In genomic region chr1:172563465-172563828, GRCm38 (mm10) we compare ENCODE assay signal across 8 mouse cellular contexts. TPM values are rescaled to one million over a fixed set of nuclear protein-coding genes. Genes with fewer than 3 reads are reported as not detected.
DNase-seq lines count a peak whose midpoint lies in the region; ATAC-seq and TF ChIP-seq lines count a peak whose summit lies in the region.

No protein-coding gene starts in this region.

- H3K27ac ChIP-seq in layer of hippocampus, adult 2 months = peak overlapping the region; percentile 79
- no peak overlapping the region for H3K27ac ChIP-seq in embryonic fibroblast, embryonic 13.5 days (ENCODE audit: insufficient read depth, low read length)
- no peak overlapping the region for H3K27ac ChIP-seq in limb, embryonic 12.5 days
- H3K27ac ChIP-seq in neural tube, embryonic 12.5 days = no peak overlapping the region

- no peaks in the 10 kb centered on the region for H3K9me3 ChIP-seq in limb, embryonic 12.5 days
- no peaks in the 10 kb centered on the region for H3K9me3 ChIP-seq in neural tube, embryonic 12.5 days

- no peaks in the 10 kb centered on the region for H3K36me3 ChIP-seq in limb, embryonic 12.5 days
- H3K36me3 ChIP-seq in neural tube, embryonic 12.5 days = no peaks in the 10 kb centered on the region

- no peak for DNase-seq in layer of hippocampus, adult 2 months (ENCODE audit: low spot score in 2 of 2)
- DNase-seq in layer of hippocampus, adult 9-10 months (ENCODE audit: low spot score) = no peak
- no peak for DNase-seq in adrenal gland, postnatal 4 days (ENCODE audit: low spot score in 2 of 2)
- DNase-seq in adrenal gland, postnatal 10 days = no peak

- TF ChIP-seq CTCF in layer of hippocampus, adult 2 months (conservative IDR thresholded peaks at IDR 0.05) = no peak
- no peak for TF ChIP-seq CTCF in embryonic fibroblast, embryonic 13.5 days (IDR thresholded peaks at IDR 0.05; ENCODE audit: borderline replicate concordance, insufficient read depth, low read length)

- peak overlapping the region; percentile 69 for H3K9ac ChIP-seq in limb, embryonic 12.5 days (replicated peaks)
- peak overlapping the region; percentile 84; the same call in 1 of the 2 replicates for H3K9ac ChIP-seq in neural tube, embryonic 12.5 days

- no peak for TF ChIP-seq POLR2A in embryonic fibroblast, embryonic 13.5 days (IDR thresholded peaks at IDR 0.05; ENCODE audit: low read depth, low read length)

- H3K27me3 ChIP-seq in limb, embryonic 12.5 days = peaks cover 46% of the 10 kb centered on the region
- H3K27me3 ChIP-seq in neural tube, embryonic 12.5 days (replicated peaks) = peaks cover 31% of the 10 kb centered on the region

- 3% methylated on average over 10 of the region's 10 CpGs for WGBS in limb, embryonic 12.5 days
- 3% methylated on average over 10 of the region's 10 CpGs for WGBS in neural tube, embryonic 12.5 days

- H3K4me2 ChIP-seq in limb, embryonic 12.5 days = peak overlapping the region; percentile 92
- peak overlapping the region; percentile 98 for H3K4me2 ChIP-seq in neural tube, embryonic 12.5 days (replicated peaks)

- H3K4me1 ChIP-seq in embryonic fibroblast, embryonic 13.5 days (ENCODE audit: control insufficient read depth, insufficient read depth, low read length) = no peaks in the 10 kb centered on the region
- peaks cover 23% of the 10 kb centered on the region for H3K4me1 ChIP-seq in limb, embryonic 12.5 days (replicated peaks)
- peaks cover 14% of the 10 kb centered on the region for H3K4me1 ChIP-seq in neural tube, embryonic 12.5 days

- peak overlapping the region; percentile 70 for H3K4me3 ChIP-seq in layer of hippocampus, adult 2 months
- peak overlapping the region; percentile 42 for H3K4me3 ChIP-seq in embryonic fibroblast, embryonic 13.5 days (ENCODE audit: insufficient read depth, low read length)
- H3K4me3 ChIP-seq in limb, embryonic 12.5 days (replicated peaks) = peak overlapping the region; percentile 64
- H3K4me3 ChIP-seq in neural tube, embryonic 12.5 days = peak overlapping the region; percentile 64

- ATAC-seq in limb, embryonic 12.5 days (ENCODE audit: insufficient number of reproducible peaks, insufficient read depth, low FRiP score, low TSS enrichment, low read depth) = no peak; the same call in 1 of the 2 replicates
- no peak for ATAC-seq in neural tube, embryonic 12.5 days (ENCODE audit: low FRiP score, low read depth)
- ATAC-seq in cerebellum, adult (ENCODE audit: insufficient number of reproducible peaks, low FRiP score, low TSS enrichment) = no peak; the same call in 1 of the 2 replicates

RNA-seq across cellular contexts. Expression of gene Vsig8, which starts 7.7 kb away (rescaled TPM):
- total RNA-seq in layer of hippocampus, adult 2 months (2021) = under 1 TPM; 0.41 to 0.61 TPM
- not detected in 2 replicates for polyA plus RNA-seq in embryonic fibroblast, embryonic 13.5 days (2011; ENCODE audit: insufficient read length, low read depth, missing spikeins)
- 0.18 TPM in 1 of 2 replicates, not detected in the other for polyA plus RNA-seq in limb, embryonic 12.5 days (2016; fragmentation: Nextera tagmentation; extraction: Ambion mirVana)
- polyA plus RNA-seq in neural tube, embryonic 12.5 days (2016; fragmentation: Nextera tagmentation; extraction: Ambion mirVana) = 0.31 and 0.58 TPM in 2 replicates
- total RNA-seq in adrenal gland, postnatal 4 days (2021) = under 1 TPM in 1 of 2 experiments, not detected in 1; 0.17 TPM
- total RNA-seq in adrenal gland, postnatal 10 days (2021) = under 1 TPM; 0.24 to 0.30 TPM

RNA-seq across cellular contexts. Expression of gene Slamf8, which starts 26.9 kb away (rescaled TPM):
- total RNA-seq in layer of hippocampus, adult 2 months (2021) = not detected
- not detected in 2 replicates for polyA plus RNA-seq in embryonic fibroblast, embryonic 13.5 days (2011; ENCODE audit: insufficient read length, low read depth, missing spikeins)
- 0.17 TPM in 1 of 2 replicates, not detected in the other for polyA plus RNA-seq in limb, embryonic 12.5 days (2016; fragmentation: Nextera tagmentation; extraction: Ambion mirVana)
- not detected in 2 replicates for polyA plus RNA-seq in neural tube, embryonic 12.5 days (2016; fragmentation: Nextera tagmentation; extraction: Ambion mirVana)
- total RNA-seq in adrenal gland, postnatal 4 days (2021) = under 1 TPM; 0.25 to 0.28 TPM
- total RNA-seq in adrenal gland, postnatal 10 days (2021) = under 1 TPM in 1 of 2 experiments, not detected in 1; 0.58 TPM

RNA-seq across cellular contexts. Expression of gene Fcrl6, which starts 38.9 kb away (rescaled TPM):
- total RNA-seq in layer of hippocampus, adult 2 months (2021) = not detected
- polyA plus RNA-seq in embryonic fibroblast, embryonic 13.5 days (2011; ENCODE audit: insufficient read length, low read depth, missing spikeins) = not detected in 2 replicates
- polyA plus RNA-seq in limb, embryonic 12.5 days (2016; fragmentation: Nextera tagmentation; extraction: Ambion mirVana) = 0.64 and 1.2 TPM in 2 replicates
- polyA plus RNA-seq in neural tube, embryonic 12.5 days (2016; fragmentation: Nextera tagmentation; extraction: Ambion mirVana) = 0.16 and 0.19 TPM in 2 replicates
- not detected for total RNA-seq in adrenal gland, postnatal 4 days (2021)
- total RNA-seq in adrenal gland, postnatal 10 days (2021) = not detected

RNA-seq across cellular contexts. Expression of gene Cfap45, which starts 42.8 kb away (rescaled TPM):
- 1 to 10 TPM; 4.2 to 4.8 TPM for total RNA-seq in layer of hippocampus, adult 2 months (2021)
- 0.85 and 2.9 TPM in 2 replicates for polyA plus RNA-seq in embryonic fibroblast, embryonic 13.5 days (2011; ENCODE audit: insufficient read length, low read depth, missing spikeins)
- polyA plus RNA-seq in limb, embryonic 12.5 days (2016; fragmentation: Nextera tagmentation; extraction: Ambion mirVana) = 1.1 and 1.2 TPM in 2 replicates
- 2.3 and 2.5 TPM in 2 replicates for polyA plus RNA-seq in neural tube, embryonic 12.5 days (2016; fragmentation: Nextera tagmentation; extraction: Ambion mirVana)
- total RNA-seq in adrenal gland, postnatal 4 days (2021) = 1 to 10 TPM; 2.0 to 2.1 TPM
- 1 to 10 TPM in 1 of 2 experiments, under 1 TPM in 1; 0.96 to 2.6 TPM for total RNA-seq in adrenal gland, postnatal 10 days (2021)
